Mouse (Mus musculus): ENCODE results near the gene Uqcr11. TPM values are rescaled to one million over a fixed set of nuclear protein-coding genes. Genes with fewer than 3 reads are reported as not detected.
A peak's percentile ranks its signal among the peaks of the same experiment; 100 is the strongest.

The Uqcr11 gene
- polyA plus RNA-seq, 2 experiments, result 707 to 718 TPM

DNA sequence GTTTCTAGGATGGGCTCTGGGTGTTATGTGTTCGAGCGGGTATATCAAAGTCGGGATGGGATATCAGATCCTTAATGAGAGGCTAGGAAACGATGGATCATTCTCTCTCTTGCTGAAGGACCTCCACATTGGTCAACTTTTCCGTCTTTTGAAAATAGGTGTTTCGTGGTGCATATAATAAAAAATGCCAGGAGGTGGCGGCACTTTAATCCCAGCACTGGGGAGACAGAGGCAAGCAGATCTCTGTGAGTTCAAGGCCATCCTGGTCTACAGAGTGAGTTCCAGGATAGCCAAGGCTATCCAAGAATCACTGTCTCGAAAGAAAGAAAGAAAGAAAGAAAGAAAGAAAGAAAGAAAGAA lies 27.6 kb upstream of the Uqcr11 start:
- no peak for TF ChIP-seq POLR2A (IDR thresholded peaks at IDR 0.05; ENCODE audit: borderline replicate concordance, extremely low read depth, insufficient read depth, insufficient read length)
- no peak overlapping the region; the same call in 1 of the 2 replicates for H3K4me2 ChIP-seq (replicated peaks; ENCODE audit: low read depth, low read length, severe bottlenecking)
- H3K27ac ChIP-seq (replicated peaks; ENCODE audit: low read depth, low read length), result no peak overlapping the region
- ATAC-seq (ENCODE audit: low FRiP score, low read depth) (no peak), DNase-seq (ENCODE audit: low spot score) (no peak)
- peaks cover 21% of the 10 kb centered on the region for H3K36me3 ChIP-seq (ENCODE audit: control insufficient read depth, insufficient read depth, low read length)
- no peaks in the 10 kb centered on the region for H3K9me3 ChIP-seq (ENCODE audit: control insufficient read depth, low read length)
- H3K9ac ChIP-seq (ENCODE audit: low read depth, low read length, severe bottlenecking), result no peak overlapping the region
- H3K4me3 ChIP-seq (replicated peaks; ENCODE audit: low read length), result peak overlapping the region; percentile 94; the same call in 1 of the 2 replicates
- H3K4me1 ChIP-seq (ENCODE audit: control insufficient read depth, insufficient read depth, low read length), result peaks cover 8% of the 10 kb centered on the region
- 10% methylated on average over 8 of the region's 8 CpGs for WGBS
- H3K27me3 ChIP-seq (ENCODE audit: control insufficient read depth, insufficient read depth, low read length), result no peaks in the 10 kb centered on the region

DNA sequence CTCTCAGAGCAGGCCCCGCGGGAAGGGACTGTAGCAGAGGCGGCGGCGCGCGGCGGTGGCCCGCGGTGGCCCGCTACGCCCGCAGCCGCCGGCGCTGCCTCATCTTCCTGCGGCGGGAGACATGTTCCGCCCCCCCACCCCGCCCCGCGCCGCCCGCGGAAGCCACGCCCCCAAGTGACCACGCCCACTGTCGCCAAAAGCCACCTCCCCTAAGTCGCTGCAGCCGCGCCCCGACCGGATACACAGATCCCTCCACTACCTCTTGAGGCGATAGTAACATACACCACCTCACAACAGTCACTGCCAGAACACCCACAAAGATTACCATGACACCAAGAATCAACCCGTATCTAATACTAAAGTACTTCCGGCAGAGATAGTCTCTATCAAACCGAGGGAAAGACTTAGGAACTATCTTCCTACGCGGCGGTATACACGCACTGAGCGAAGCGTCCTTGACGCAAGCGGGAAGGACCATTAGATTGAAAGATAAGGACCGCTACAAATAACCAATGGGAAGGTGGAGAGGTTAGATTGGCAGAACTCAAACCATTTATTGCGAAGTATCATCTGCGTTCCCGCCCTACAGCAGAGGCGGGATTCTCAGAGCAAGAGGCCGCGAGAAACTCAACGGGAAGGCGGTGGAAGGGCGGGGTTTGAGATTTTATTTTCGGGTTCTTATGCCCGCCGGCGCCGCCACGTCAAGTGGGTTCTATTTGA lies 27.0 kb upstream of the Uqcr11 start, which contains the start of gene Tcf3:
Gene Tcf3, minus strand, starts transcription at position 135 of the 720 bp plus-strand sequence.
- Histone ChIP-seq H3K9me3 (ENCODE audit: control insufficient read depth, low read length) (no peaks in the 10 kb centered on the region), H3K27ac (replicated peaks; ENCODE audit: low read depth, low read length) (peak within 1 kb of the TSS; percentile 85), H3K4me1 (ENCODE audit: control insufficient read depth, insufficient read depth, low read length) (peaks cover 8% of the 10 kb centered on the region), H3K4me3 (replicated peaks; ENCODE audit: low read length) (peak within 1 kb of the TSS; percentile 94), H3K36me3 (ENCODE audit: control insufficient read depth, insufficient read depth, low read length) (peaks cover 27% of the 10 kb centered on the region), H3K4me2 (replicated peaks; ENCODE audit: low read depth, low read length, severe bottlenecking) (peak within 1 kb of the TSS; percentile 88), H3K9ac (ENCODE audit: low read depth, low read length, severe bottlenecking) (peak within 1 kb of the TSS; percentile 98), H3K27me3 (ENCODE audit: control insufficient read depth, insufficient read depth, low read length) (no peaks in the 10 kb centered on the region)
- WGBS, result under 1% methylated on average over 37 of the region's 61 CpGs
- peak; percentile 32; the same call in 1 of the 2 replicates for TF ChIP-seq POLR2A (IDR thresholded peaks at IDR 0.05; ENCODE audit: borderline replicate concordance, extremely low read depth, insufficient read depth, insufficient read length)
- peak; percentile 94 for ATAC-seq (ENCODE audit: low FRiP score, low read depth)
- DNase-seq (ENCODE audit: low spot score), result peak; percentile 99

- peaks cover 33% of the 10 kb centered on the region for H3K36me3 ChIP-seq (ENCODE audit: control insufficient read depth, insufficient read depth, low read length)
- no peaks in the 10 kb centered on the region for H3K9me3 ChIP-seq (ENCODE audit: control insufficient read depth, low read length)
- peak overlapping the region; percentile 88 for H3K4me2 ChIP-seq (replicated peaks; ENCODE audit: low read depth, low read length, severe bottlenecking)
- H3K27me3 ChIP-seq (ENCODE audit: control insufficient read depth, insufficient read depth, low read length), result no peaks in the 10 kb centered on the region
- TF ChIP-seq POLR2A (IDR thresholded peaks at IDR 0.05; ENCODE audit: borderline replicate concordance, extremely low read depth, insufficient read depth, insufficient read length), result no peak
- WGBS, result 0% methylated on average over 49 of the region's 60 CpGs
- peaks cover 8% of the 10 kb centered on the region for H3K4me1 ChIP-seq (ENCODE audit: control insufficient read depth, insufficient read depth, low read length)
- H3K4me3 ChIP-seq (replicated peaks; ENCODE audit: low read length), result peak overlapping the region; percentile 94
- DNase-seq (ENCODE audit: low spot score), result peak; percentile 32
- H3K9ac ChIP-seq (ENCODE audit: low read depth, low read length, severe bottlenecking), result peak overlapping the region; percentile 98
- no peak for ATAC-seq (ENCODE audit: low FRiP score, low read depth)
- peak overlapping the region; percentile 85 for H3K27ac ChIP-seq (replicated peaks; ENCODE audit: low read depth, low read length)
These were observed 26.4 kb upstream of the Uqcr11 start for GRCm38 (mm10) chr10:80432936-80433512.

DNA sequence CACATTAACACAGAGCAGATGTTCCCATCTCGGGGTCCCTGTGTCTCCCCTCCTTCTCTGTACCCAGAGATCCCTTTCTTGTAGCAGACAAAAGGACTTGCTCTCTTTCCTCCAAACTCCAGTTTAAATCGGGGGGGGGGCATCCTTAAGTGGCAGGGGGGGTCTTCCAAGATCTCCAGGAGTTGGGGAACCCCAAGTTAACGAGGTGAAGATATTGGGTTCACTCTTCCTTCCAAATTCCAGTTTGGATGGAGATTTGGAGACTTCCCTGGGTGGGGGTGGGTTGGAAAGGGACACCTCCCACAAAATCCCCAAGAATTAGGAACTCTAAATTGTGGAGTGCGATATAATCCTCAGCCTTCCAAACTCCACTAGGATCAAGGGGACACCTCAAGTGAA lies 25.8 kb upstream of the Uqcr11 start:
- DNase-seq (ENCODE audit: low spot score) (no peak), ATAC-seq (ENCODE audit: low FRiP score, low read depth) (no peak)
- H3K27ac ChIP-seq (replicated peaks; ENCODE audit: low read depth, low read length), result peak overlapping the region; percentile 85
- H3K4me1 ChIP-seq (ENCODE audit: control insufficient read depth, insufficient read depth, low read length), result peaks cover 8% of the 10 kb centered on the region
- no peaks in the 10 kb centered on the region for H3K9me3 ChIP-seq (ENCODE audit: control insufficient read depth, low read length)
- peaks cover 40% of the 10 kb centered on the region for H3K36me3 ChIP-seq (ENCODE audit: control insufficient read depth, insufficient read depth, low read length)
- H3K9ac ChIP-seq (ENCODE audit: low read depth, low read length, severe bottlenecking), result peak overlapping the region; percentile 98
- 0% methylated on average over 4 of the region's 4 CpGs for WGBS
- peak overlapping the region; percentile 88 for H3K4me2 ChIP-seq (replicated peaks; ENCODE audit: low read depth, low read length, severe bottlenecking)
- TF ChIP-seq POLR2A (IDR thresholded peaks at IDR 0.05; ENCODE audit: borderline replicate concordance, extremely low read depth, insufficient read depth, insufficient read length), result no peak
- peak overlapping the region; percentile 94 for H3K4me3 ChIP-seq (replicated peaks; ENCODE audit: low read length)
- H3K27me3 ChIP-seq (ENCODE audit: control insufficient read depth, insufficient read depth, low read length), result no peaks in the 10 kb centered on the region

- Histone ChIP-seq H3K9ac (ENCODE audit: low read depth, low read length, severe bottlenecking) (peak overlapping the region; percentile 98), H3K36me3 (ENCODE audit: control insufficient read depth, insufficient read depth, low read length) (peaks cover 46% of the 10 kb centered on the region), H3K9me3 (ENCODE audit: control insufficient read depth, low read length) (no peaks in the 10 kb centered on the region), H3K27ac (replicated peaks; ENCODE audit: low read depth, low read length) (peak overlapping the region; percentile 85), H3K4me3 (replicated peaks; ENCODE audit: low read length) (peak overlapping the region; percentile 94), H3K27me3 (ENCODE audit: control insufficient read depth, insufficient read depth, low read length) (no peaks in the 10 kb centered on the region), H3K4me2 (replicated peaks; ENCODE audit: low read depth, low read length, severe bottlenecking) (peak overlapping the region; percentile 88), H3K4me1 (ENCODE audit: control insufficient read depth, insufficient read depth, low read length) (peaks cover 8% of the 10 kb centered on the region)
- TF ChIP-seq POLR2A (IDR thresholded peaks at IDR 0.05; ENCODE audit: borderline replicate concordance, extremely low read depth, insufficient read depth, insufficient read length), result no peak
- ATAC-seq (ENCODE audit: low FRiP score, low read depth), result no peak
- no peak for DNase-seq (ENCODE audit: low spot score)
- 13% methylated on average over 16 of the region's 16 CpGs for WGBS
These were observed 25.1 kb upstream of the Uqcr11 start for GRCm38 (mm10) chr10:80431570-80432386.
